Mouse (Mus musculus) G1E (cell line): Measurements from ENCODE around the gene Ifi47.

Experiments
- CTCF ChIP-seq: IDR thresholded peaks from 2 replicates; pipeline ENCODE4 v1.5.1; 2012; ENCODE audit warnings: low read depth, low read length, inconsistent platforms, mixed read lengths
- GATA1 ChIP-seq: IDR thresholded peaks from 2 replicates; pipeline ENCODE4 v1.6.1; 2012; ENCODE audit warnings: borderline replicate concordance, low read length, inconsistent platforms, mixed read lengths
- GATA2 ChIP-seq: IDR thresholded peaks from 2 replicates; pipeline ENCODE4 v1.6.1; 2012; ENCODE audit warnings: low read depth, low read length, inconsistent platforms, borderline replicate concordance
- POLR2AphosphoS5 ChIP-seq: IDR thresholded peaks from 2 replicates; pipeline ENCODE4 v1.6.1; 2012; ENCODE audit warnings: low read depth, low read length, inconsistent platforms; ENCODE audit not compliant: insufficient replicate concordance
- TAL1 ChIP-seq: conservative IDR thresholded peaks from 2 replicates; pipeline ENCODE4 v1.6.1; 2012; ENCODE audit warnings: low read depth, low read length, inconsistent platforms, mixed read lengths

DNA sequence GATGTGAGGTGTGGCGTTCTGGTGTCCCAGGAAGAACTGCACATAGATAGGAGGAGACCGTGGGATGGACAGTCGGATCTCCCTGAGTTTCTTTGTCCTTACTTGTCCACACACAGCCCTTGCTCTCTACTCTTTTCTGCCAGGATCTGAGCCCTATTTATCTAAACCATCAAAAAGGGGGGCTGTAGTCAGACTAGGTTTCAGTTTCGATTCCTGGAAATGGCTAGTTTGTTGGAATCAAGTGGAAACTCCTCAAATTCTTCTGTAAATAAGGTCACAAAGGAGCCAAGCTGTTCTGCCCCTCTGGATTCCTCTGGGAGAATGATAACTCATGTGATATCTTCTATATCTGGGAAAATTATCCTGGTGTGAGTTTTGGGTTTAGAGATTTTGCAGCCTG lies 5.0 kb downstream of the Ifi47 start:
- no peak for TF ChIP-seq POLR2AphosphoS5
- no peak for TF ChIP-seq CTCF
- no peak for TF ChIP-seq TAL1
- TF ChIP-seq GATA2, result no peak
- TF ChIP-seq GATA1, result no peak
